Mouse (Mus musculus) cerebellum, adult 2 months (tissue): ENCODE measurements around the gene Atp13a3. TPM values are rescaled to one million over a fixed set of nuclear protein-coding genes. Genes with fewer than 3 reads are reported as not detected.

ENCODE experiments used
- DNase-seq, 2 experiments: peaks; one replicate each; pipeline ENCODE4 v3.0.0; 2021
- H3K27ac ChIP-seq: fragments of 200-500 bp; 2 replicates; pipeline ENCODE4 v1.5.1; 2012; ENCODE audit warnings: low read length, control low read depth, inconsistent platforms; ENCODE audit not compliant: insufficient read depth
- H3K27me3 ChIP-seq: fragments of 200-500 bp; 2 replicates; pipeline ENCODE4 v1.6.1; 2012; ENCODE audit warnings: inconsistent platforms, mild to moderate bottlenecking, low read length, moderate library complexity; ENCODE audit not compliant: control insufficient read depth, insufficient read depth
- H3K4me1 ChIP-seq: fragments of 200-500 bp; 2 replicates; pipeline ENCODE4 v1.6.1; 2011; ENCODE audit warnings: low read length; ENCODE audit not compliant: control insufficient read depth, insufficient read depth
- H3K4me3 ChIP-seq: fragments of 200-500 bp; replicated peaks from 2 replicates; pipeline ENCODE3; 2011; ENCODE audit warnings: mild to moderate bottlenecking, low read depth, low read length, control low read depth; ENCODE audit not compliant: insufficient read depth
- CTCF ChIP-seq: fragments of 200-500 bp; IDR thresholded peaks from 2 replicates; pipeline ENCODE4 v1.5.1; 2011; ENCODE audit warnings: low read depth, mild to moderate bottlenecking, control low read depth, low read length, moderate library complexity, borderline replicate concordance; ENCODE audit not compliant: insufficient read depth
- POLR2A ChIP-seq: fragments of 200-500 bp; IDR thresholded peaks from 2 replicates; pipeline ENCODE4 v1.6.1; 2011; ENCODE audit warnings: low read length, control low read depth, borderline replicate concordance; ENCODE audit not compliant: insufficient read depth
- WGBS: fragments of 180-500 bp; shearing (Covaris S2); methylation state at CpG from one replicate; pipeline ENCODE4 v1.1.7; 2018; 5-methylcytosine and 5-hydroxymethylcytosine counted together
- polyA plus RNA-seq: library from polyadenylated mRNA; depleted of rRNA; stranded (reverse); fragments of >200 nt; gene quantifications from 2 replicates; pipeline ENCODE4 v1.2.3, GENCODE M21; 2012

The Atp13a3 gene
- polyA plus RNA-seq, 1 experiment = 31.4 TPM

- Histone ChIP-seq H3K4me1 (peaks cover 3% of the 10 kb centered on the region; the same call in 1 of the 2 replicates), H3K27ac (no peak overlapping the region), H3K4me3 (no peak overlapping the region), H3K27me3 (no peaks in the 10 kb centered on the region)
- 36% methylated on average over 4 of the region's 4 CpGs for WGBS
- no peak for TF ChIP-seq POLR2A
- no peak for TF ChIP-seq CTCF
- no peak for DNase-seq
Observed at GRCm38 (mm10) chr16:30280676-30281297, 125.0 kb downstream of the Atp13a3 start.

GRCm38 (mm10) chr16:30278406-30278805 lies 127.4 kb downstream of the Atp13a3 start:
- WGBS = 31% methylated on average over 11 of the region's 11 CpGs
- H3K27me3 ChIP-seq = no peaks in the 10 kb centered on the region
- no peak for DNase-seq
- TF ChIP-seq CTCF (no peak), POLR2A (no peak)
- H3K4me1 ChIP-seq = peaks cover 3% of the 10 kb centered on the region; the same call in 1 of the 2 replicates
- H3K4me3 ChIP-seq = no peak overlapping the region
- H3K27ac ChIP-seq = no peak overlapping the region

- H3K27me3 ChIP-seq = no peaks in the 10 kb centered on the region
- no peak overlapping the region for H3K27ac ChIP-seq
- TF ChIP-seq CTCF (no peak), POLR2A (no peak)
- H3K4me3 ChIP-seq = no peak overlapping the region
- peaks cover 3% of the 10 kb centered on the region; the same call in 1 of the 2 replicates for H3K4me1 ChIP-seq
- DNase-seq = no peak
- WGBS = 56% methylated on average over 15 of the region's 15 CpGs
Observed at GRCm38 (mm10) chr16:30275558-30276340, 130.0 kb downstream of the Atp13a3 start.

- Histone ChIP-seq H3K4me1 (no peaks in the 10 kb centered on the region), H3K27me3 (no peaks in the 10 kb centered on the region), H3K27ac (no peak overlapping the region), H3K4me3 (no peak overlapping the region)
- 89% methylated on average over 8 of the region's 8 CpGs for WGBS
- DNase-seq = no peak
- TF ChIP-seq POLR2A (no peak), CTCF (no peak)
Observed at GRCm38 (mm10) chr16:30273065-30273464, 132.7 kb downstream of the Atp13a3 start.

- WGBS = 47% methylated on average over 6 of the region's 6 CpGs
- DNase-seq = no peak
- H3K4me1 ChIP-seq = no peaks in the 10 kb centered on the region
- no peak overlapping the region for H3K4me3 ChIP-seq
- H3K27ac ChIP-seq = no peak overlapping the region
- H3K27me3 ChIP-seq = no peaks in the 10 kb centered on the region
- TF ChIP-seq CTCF (no peak), POLR2A (no peak)
Observed at GRCm38 (mm10) chr16:30271941-30272595, 133.7 kb downstream of the Atp13a3 start.

- WGBS = 62% methylated on average over 8 of the region's 8 CpGs
- Histone ChIP-seq H3K4me1 (no peaks in the 10 kb centered on the region), H3K27ac (no peak overlapping the region), H3K4me3 (no peak overlapping the region), H3K27me3 (no peaks in the 10 kb centered on the region)
- TF ChIP-seq CTCF (no peak), POLR2A (no peak)
- DNase-seq = no peak
Observed at GRCm38 (mm10) chr16:30271223-30271761, 134.5 kb downstream of the Atp13a3 start.

- H3K4me1 ChIP-seq = no peaks in the 10 kb centered on the region
- H3K4me3 ChIP-seq = no peak within 1 kb of the TSS
- no peak within 1 kb of the TSS for H3K27ac ChIP-seq
- TF ChIP-seq CTCF = no peak
- TF ChIP-seq POLR2A = no peak
- no peak for DNase-seq
- 85% methylated on average over 5 of the region's 5 CpGs for WGBS
- no peaks in the 10 kb centered on the region for H3K27me3 ChIP-seq
Observed at GRCm38 (mm10) chr16:30267359-30267758, 138.4 kb downstream of the Atp13a3 start, which contains the start of gene Cpn2. TSS of gene Cpn2 (minus strand) at chr16:30267499.

- 19% methylated on average over 5 of the region's 5 CpGs for WGBS
- Histone ChIP-seq H3K4me3 (no peak overlapping the region), H3K27me3 (no peaks in the 10 kb centered on the region), H3K27ac (no peak overlapping the region), H3K4me1 (no peaks in the 10 kb centered on the region)
- TF ChIP-seq POLR2A (no peak), CTCF (no peak)
- no peak for DNase-seq
Observed at GRCm38 (mm10) chr16:30266561-30266960, 139.2 kb downstream of the Atp13a3 start.
